Mouse (Mus musculus): ENCODE results near the gene Map7.
A peak's percentile ranks its signal among the peaks of the same experiment; 100 is the strongest.

Gene Map7

GRCm38 (mm10) chr10:20230026-20230425 lies 81.8 kb downstream of the Map7 start:
- DNase-seq (ENCODE audit: low read depth, low spot score), result no peak

DNA sequence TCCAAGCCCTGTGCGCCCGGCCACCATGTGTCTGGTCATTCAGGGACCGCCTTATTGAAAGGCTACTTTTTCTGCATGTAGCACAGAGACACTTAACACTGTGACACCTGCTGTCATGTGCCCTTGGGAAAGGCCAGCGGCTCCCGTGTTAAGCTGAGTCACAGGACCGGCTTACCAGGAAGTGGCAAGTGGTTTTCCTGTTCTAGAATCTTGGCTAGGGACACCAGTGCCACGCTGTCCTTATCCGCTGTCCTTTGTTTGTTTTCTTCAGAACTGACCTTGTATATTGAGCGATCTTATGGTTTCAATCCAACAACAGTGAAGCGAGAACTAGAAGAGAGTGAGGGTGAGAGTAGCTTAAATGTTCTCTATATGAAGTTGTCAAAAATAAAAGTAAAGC lies 85.2 kb downstream of the Map7 start:
- no peak for DNase-seq (ENCODE audit: low read depth, low spot score)

DNA sequence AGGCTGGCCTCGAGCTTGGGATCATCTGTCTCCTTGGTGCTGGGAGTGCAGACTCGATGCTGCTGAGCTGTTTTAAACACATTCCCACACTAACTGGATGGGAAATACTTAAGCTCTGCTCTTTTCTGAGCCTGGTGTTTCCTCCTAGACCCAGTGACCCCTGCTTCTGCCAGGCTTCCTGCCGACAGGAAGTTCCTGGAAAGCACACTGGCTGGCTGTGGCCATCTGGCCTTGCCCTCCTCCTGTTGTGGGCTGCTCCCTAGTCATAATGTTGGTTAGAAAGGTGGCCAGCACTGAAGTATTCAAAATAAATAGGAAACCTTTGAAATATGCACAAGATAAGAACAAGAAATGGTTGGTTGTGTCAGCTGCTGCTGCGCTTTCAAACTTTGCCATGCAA lies 86.2 kb downstream of the Map7 start:
- DNase-seq (ENCODE audit: low read depth, low spot score), result no peak

GRCm38 (mm10) chr10:20235656-20236055 lies 87.4 kb downstream of the Map7 start:
- DNase-seq (ENCODE audit: low read depth, low spot score), result no peak

DNA sequence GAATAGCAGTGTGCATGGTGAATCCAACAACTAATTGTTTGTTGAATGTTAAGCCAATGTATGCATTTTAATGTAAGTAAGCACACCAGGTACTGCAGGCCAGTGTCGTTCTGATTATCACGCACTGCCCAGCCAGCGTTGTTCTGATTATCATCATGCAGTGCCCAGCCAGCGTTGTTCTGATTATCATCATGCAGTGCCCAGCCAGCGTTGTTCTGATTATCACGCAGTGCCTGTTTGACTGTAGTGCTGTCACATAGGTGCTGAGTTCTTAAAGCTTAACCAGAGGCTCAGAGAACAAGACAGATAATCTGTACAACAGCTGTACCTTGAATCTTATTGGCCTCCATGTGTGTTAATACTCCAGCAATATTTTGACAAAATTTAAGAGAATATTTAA lies 88.0 kb downstream of the Map7 start:
- DNase-seq (ENCODE audit: low read depth, low spot score), result no peak

- no peak for DNase-seq (ENCODE audit: low read depth, low spot score)
These were observed 90.0 kb downstream of the Map7 start for GRCm38 (mm10) chr10:20238281-20238680.

- DNase-seq (ENCODE audit: low read depth, low spot score), result no peak
These were observed 92.6 kb downstream of the Map7 start for GRCm38 (mm10) chr10:20240858-20241257.

- no peak for DNase-seq (ENCODE audit: low read depth, low spot score)
These were observed 95.0 kb downstream of the Map7 start for GRCm38 (mm10) chr10:20243321-20243720.

DNA sequence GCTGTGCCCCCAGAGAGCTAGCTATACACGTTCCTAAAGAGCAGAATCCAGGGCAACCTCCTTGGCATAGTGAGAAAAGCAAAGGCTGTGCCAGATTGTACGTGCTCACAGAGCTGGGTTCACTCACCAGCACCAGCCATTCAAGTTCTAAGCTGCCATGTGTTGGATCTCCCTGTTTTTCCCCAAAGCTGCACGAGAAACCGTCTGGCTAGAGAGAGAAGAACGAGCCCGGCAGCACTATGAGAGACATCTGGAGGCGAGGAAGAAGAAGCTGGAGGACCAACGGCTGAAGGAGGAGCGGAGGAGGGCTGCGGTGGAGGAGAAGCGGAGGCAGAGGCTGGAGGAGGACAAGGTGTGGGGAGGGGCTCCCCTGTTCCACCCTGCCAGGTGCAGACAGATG lies 96.8 kb downstream of the Map7 start:
- DNase-seq (ENCODE audit: low read depth, low spot score), result no peak

DNA sequence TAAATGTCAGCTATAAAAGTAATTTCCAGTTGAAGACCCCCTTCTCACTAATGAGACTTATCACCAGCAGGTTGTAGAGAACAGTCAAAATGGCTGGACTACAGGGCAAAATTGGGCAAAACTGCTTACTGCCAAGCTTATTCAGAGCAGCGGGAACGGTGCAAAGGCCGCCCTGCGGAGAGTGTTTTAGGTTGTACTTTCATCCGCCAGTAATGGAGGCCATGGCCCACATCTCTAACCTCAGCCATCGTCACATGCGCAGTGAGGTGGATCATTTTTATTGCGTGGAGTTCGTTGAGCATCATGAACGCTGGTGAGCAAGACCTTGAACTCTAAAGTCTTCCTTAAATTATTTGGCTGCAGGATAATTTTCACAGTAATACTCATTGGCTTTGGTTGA lies 100.8 kb downstream of the Map7 start:
- no peak for DNase-seq (ENCODE audit: low read depth, low spot score)

- DNase-seq (ENCODE audit: low read depth, low spot score), result no peak
These were observed 107.3 kb downstream of the Map7 start for GRCm38 (mm10) chr10:20255579-20255978.

- DNase-seq (ENCODE audit: low read depth, low spot score), result peak; percentile 40
These were observed 108.9 kb downstream of the Map7 start for GRCm38 (mm10) chr10:20257054-20257643.

DNA sequence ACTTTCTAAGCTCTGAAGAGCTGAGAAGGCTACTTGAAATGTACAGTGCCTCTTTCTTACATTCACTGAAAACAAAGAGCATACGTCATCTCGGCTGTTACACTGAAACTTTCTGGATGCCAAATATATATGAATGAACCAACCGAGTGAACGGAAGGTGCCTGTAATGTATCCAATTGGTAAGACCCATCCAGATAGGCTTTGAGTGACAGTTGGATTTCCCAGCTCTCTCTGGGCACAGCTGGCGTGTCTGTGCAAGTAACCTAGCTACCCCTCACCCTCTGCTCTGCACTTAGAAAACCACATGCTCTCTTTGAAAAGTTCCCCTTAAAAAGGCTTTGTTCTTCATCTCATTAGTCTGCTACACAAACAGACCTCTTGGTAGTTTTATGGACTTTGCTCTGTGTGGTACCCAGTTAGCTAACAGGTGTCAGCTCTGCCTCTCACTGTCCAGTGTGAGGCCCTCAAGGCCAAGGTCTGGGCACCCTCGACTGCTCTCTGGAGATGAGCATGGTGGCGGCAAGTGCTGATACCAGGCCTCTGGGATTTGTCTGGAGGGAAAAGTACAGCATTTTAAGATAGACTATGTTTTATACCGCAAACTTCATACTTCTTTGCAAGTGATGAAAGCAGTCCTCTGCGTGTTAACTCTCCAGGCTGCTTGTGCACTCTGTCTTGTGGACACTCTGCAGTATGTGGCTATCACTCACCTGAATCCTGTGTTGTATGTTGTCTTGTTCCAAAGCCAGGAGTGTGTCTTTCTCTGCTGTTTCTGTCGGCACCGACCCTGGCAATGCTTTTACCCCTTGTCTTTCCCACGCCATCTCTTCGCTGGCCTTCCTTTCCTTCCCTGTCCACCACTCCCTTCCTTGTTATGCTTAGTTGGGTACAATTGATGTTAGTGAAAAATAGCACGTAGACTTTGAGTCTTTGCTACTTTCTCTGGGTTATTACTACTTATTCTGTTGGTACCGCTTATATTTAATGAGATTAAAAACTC lies 109.8 kb downstream of the Map7 start:
- DNase-seq (ENCODE audit: low read depth, low spot score), result peak; percentile 38

DNA sequence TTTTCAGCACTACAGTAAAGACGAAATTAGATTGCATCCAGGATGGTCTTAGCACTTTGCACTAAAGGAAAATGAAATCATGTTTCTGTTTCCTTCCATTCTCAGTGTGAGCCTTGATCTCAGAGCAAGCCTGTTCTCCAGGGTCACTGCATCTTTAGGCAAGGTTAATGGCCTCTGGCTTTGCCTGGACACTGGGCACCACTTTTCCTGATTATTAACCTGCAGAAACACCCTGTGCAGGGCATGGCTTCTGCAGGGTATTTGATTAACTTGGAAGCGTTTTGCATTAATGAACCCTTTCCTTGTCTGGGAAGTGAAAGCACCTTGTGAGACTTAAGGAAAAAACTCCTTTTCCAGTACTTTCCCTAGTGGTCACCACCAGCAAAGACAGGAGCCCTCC lies 111.2 kb downstream of the Map7 start:
- DNase-seq (ENCODE audit: low read depth, low spot score), result no peak

DNA sequence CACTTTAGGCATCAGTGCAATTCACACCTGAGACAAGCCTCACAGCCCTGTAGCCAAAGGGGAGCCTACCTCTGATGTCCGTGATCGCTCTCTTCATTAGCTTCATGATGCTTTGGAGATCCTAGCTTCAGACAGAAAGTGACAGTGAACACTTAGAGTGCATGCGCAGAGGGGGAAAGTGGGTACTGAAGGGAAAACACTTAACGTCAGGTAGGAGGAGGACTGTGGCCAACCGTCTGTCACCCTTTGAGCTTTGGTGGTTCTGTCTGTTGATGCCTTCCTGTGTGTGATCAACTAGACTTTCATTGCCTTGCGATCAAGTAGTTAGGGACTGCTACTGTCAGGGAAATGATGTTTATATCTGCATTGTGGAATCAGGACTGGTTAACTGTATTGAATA lies 114.6 kb downstream of the Map7 start:
- DNase-seq (ENCODE audit: low read depth, low spot score), result no peak

DNA sequence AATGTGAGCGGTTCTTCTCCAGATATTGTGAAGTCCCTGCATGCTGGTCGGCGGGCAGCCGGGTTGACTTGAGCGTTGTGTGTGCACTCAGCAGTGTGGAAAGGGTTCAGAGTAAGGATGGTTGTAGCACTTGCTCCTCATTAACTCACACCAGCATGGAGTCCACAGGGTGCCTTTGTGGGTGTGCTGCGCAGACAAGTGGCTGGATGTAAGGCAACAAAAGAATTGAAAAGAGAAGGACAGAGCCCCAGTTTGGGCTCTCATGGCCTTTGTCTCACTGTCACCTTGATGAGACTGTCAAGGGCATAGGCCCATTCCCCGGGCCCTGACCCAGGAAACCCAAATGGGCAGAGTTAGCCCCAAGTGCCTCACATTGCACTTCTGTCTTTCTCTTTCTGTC lies 116.2 kb downstream of the Map7 start:
- no peak for DNase-seq (ENCODE audit: low read depth, low spot score)

DNA sequence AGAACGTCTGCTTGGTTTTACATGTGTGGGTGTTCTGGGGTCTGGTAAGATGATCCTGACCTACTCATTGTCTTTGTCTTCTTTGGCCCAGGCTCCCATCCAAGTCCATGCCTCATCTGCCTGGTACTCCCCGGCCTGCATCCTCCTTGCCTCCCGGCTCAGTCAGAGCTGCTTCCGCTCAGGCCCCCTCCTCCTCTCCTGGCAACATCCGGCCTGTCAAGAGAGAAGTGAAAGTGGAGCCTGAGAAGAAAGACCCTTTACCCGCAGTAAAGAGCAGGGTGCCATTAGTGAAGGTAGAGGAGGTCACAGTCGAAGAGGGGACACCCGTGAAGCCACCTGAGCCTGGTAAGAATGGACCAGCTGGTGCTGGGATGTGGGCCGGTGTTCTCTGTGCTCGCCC lies 118.8 kb downstream of the Map7 start:
- DNase-seq (ENCODE audit: low read depth, low spot score), result peak; percentile 66

DNA sequence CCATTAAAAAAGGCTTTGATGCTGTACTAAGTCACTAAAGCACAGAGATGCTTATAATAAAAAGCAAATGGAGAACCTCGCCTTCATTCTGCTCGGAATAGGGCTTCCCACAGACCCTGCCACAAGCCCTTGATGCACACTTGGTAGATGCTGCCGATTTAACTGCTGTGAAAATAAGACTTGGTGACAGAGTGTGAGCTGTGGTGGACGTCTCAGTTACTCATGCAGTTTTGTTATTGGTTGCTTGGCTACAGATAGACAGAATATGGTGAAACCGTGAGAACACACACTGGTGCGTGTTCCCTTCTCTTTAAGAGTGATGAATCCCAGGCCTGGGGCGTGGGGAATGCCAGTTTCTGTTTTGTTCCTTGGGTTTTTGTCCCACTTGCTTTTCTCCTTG lies 120.7 kb downstream of the Map7 start:
- DNase-seq (ENCODE audit: low read depth, low spot score), result no peak

- DNase-seq (ENCODE audit: low read depth, low spot score), result no peak
These were observed 124.1 kb downstream of the Map7 start for GRCm38 (mm10) chr10:20272380-20272779.

GRCm38 (mm10) chr10:20273278-20273677 lies 125.0 kb downstream of the Map7 start:
- no peak for DNase-seq (ENCODE audit: low read depth, low spot score)

DNA sequence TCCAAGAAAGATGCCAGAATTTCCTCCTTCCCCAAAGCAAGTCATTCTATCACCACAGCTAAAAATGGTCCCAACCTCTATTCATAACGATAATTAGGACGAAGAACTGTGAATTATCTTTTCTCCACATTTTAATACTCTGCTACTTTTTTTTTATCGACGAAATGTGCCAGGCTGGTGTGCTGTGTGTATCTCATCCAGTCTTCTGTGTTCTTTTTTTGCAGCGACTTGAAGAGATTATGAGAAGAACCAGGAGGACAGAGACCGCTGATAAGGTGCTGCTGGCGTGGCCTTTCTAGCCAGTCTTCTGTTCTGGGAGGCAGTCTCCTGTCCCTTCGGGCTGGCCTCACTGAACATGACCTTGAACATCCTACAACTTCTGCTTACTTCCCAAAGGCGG lies 125.8 kb downstream of the Map7 start:
- DNase-seq (ENCODE audit: low read depth, low spot score), result no peak

- DNase-seq (ENCODE audit: low read depth, low spot score), result peak; percentile 68
These were observed 133.2 kb downstream of the Map7 start for GRCm38 (mm10) chr10:20281456-20281855.

Measured in CD4-positive, CD25-positive, alpha-beta regulatory T cell, adult 2 months (primary cell).